Mouse (Mus musculus) CD8-positive naive resting alpha-beta T cell, adult 2 months (primary cell): ENCODE results near the gene Atad1.
A peak's percentile ranks its signal among the peaks of the same experiment; 100 is the strongest.
"Not testable (repeated sequence)": the region's sequence is repeated elsewhere in the genome, so short reads cannot be mapped to it uniquely, and the experiment has no call there.

Experiments
- DNase-seq, 2 experiments: peaks; one replicate each; pipeline ENCODE4 v3.0.0; 2022; ENCODE audit warnings: low read depth in 2 of 2, low spot score in 2 of 2

Atad1 gene

GRCm38 (mm10) chr19:32752357-32752756 lies 12.8 kb upstream of the Atad1 start:
- DNase-seq: no peak

DNA sequence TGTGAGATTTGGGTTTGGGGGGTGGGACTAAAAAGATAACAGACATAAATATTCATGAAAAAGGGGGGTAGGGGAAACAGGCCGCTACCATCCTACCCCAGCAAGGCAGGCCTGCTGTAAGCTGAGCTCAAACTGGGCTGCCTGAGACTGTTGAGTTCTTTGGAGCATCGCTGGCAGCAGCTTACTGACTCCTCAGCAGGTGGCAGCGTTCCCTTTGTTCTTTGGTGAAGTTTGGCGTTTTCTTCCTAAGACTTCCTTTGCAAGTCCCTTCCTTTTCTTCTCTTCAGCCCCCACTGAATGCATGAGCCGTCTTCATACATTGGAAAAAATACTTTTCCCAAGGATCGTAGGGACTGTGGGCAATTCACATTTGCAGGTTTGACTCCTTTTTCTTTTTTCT lies 9.8 kb upstream of the Atad1 start:
- DNase-seq: no peak

- no peak for DNase-seq
Observed at GRCm38 (mm10) chr19:32740641-32741345, 1.2 kb upstream of the Atad1 start.

DNA sequence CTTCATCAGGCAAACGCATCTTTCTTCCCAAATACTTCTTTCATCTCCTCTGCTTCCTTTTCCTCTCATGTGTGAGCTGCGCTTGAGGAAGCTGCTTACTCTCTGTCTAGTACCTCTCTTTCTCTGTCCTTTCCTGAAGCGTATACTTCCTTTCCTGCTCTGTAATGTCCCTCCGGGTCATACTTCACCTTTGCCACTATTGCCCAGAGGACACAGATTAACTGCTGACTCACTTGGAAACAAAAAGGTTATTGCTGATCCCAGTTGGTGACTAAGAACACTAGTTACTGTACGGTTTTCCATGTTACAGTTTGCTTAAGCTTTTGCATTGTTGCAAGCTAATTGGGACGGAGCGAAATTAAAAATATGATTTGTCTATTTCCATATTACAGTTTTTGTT lies 1.7 kb downstream of the Atad1 start:
- DNase-seq: no peak

GRCm38 (mm10) chr19:32732922-32733321 lies 6.7 kb downstream of the Atad1 start:
- DNase-seq: no peak

DNA sequence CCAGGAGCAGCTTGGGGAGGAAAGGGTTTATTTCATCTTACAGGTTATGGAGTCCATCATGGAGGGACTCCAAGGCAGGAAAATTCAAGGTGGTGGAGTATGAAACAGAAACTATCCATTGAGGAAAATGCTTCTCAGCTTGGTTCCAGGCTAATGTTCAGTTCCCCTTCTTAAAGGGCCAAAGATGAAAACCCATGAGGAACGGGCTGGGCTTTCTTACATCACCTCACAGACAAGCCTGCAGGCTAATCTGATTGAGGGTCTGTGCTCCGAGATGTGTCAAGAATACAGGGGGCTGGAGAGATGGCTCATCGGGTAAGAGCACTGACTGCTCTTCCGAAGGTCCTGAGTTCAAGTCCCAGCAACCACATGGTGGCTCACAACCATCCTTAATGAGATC lies 9.8 kb downstream of the Atad1 start:
- no peak for DNase-seq

DNA sequence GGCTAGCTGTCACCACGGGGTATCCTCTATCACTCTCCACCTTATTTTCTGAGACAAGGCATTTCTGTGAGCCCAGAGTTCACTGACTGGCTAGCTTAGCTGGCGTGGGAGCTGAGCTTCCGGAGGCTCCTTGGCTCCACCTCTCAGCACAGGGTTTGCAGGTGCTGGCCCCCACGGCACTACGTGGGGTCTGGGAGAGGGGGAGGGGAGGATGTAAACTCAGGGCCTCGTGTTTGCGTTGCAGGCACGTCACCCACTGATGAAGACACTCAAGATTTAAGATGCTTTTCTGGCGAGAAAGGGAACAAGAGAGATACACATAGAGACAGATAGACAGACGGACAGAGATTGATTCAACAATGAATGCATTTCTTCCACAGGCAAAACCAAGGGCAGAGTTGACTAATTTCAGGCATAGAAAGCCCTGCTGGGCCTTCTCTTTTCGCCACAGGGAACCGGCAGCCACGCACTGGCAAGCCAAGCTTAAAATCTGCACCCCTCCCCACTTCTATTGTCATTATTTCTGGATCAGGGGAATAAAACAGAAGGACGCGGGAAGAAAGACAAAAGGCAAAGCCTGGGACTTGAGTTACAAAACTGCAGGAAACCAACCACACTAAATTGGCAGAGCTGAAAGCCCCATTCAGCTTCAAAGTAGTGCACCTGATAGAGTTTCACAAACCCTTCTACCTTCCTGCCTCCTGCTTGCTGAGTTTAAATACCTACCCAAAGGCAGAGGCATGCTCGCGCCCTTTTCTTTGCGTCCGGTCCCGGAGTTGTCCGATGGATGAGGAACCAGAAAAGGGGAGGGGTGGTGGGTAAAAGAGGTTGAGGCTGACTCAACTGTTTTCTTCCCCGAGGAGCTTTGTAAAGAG lies 12.9 kb downstream of the Atad1 start:
- peak in 1 of 2 experiments; percentile 7 for DNase-seq

DNA sequence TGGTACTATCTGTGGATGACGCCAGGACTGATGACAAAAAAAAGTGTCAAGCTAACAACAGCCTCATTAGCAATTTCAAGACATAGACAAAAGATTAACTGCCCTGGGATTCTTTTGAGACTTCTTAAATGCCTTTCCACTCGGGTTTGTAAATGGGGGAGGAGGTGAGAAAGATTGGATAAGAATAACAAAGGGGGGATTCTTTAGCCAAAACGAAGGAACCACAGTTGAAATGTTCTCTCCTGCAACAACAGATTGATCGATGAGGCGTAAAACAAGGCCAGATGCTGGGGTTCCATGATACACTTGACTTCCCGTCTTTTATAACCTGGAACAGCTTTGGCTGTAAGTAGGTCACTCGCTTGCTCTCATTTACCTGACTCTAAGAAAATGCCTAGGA lies 15.8 kb downstream of the Atad1 start:
- no peak for DNase-seq

GRCm38 (mm10) chr19:32720319-32720718 lies 19.3 kb downstream of the Atad1 start:
- no peak for DNase-seq

- no peak for DNase-seq
Observed at GRCm38 (mm10) chr19:32717590-32717989, 22.0 kb downstream of the Atad1 start.

- no peak for DNase-seq
Observed at GRCm38 (mm10) chr19:32715681-32716080, 23.9 kb downstream of the Atad1 start.

DNA sequence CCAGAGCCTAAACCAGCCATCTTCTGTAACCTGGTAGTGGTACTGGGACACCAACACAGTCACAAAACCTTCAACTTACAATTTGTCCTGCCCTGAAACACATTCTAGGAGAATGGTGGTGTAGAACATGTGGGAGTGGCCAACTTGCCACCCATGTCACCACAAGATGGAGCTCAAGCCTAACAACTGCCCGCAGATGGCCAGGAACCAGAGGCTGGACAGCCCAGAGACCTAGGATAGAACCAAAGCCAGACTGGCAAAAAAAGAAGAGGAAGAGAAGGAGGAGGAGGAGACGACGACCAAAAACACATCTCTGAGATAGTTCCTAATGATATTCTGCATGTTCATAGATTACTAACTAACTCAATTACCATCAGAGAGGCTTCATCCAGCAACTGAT lies 24.4 kb downstream of the Atad1 start:
- peak; percentile 28 to 54 for DNase-seq

DNA sequence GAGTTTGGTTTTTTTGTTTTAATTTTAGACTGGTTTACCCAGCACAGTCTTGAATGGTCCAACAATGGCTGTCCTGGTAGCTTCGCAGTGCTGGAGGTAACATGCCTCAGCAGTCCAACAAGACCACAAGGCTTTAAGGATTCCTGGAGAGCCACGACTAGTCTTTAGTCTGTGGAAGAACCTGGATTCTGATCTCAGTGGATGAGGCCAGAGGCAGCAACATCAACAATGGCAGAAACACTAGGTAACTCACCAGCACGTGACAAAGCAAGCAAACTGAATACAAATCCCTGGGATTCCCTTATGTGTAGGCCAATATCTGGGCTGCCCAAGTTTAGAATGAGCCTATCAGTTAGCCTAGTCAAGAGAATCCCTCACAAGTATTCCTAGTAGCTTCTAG lies 26.1 kb downstream of the Atad1 start:
- DNase-seq: no peak

DNA sequence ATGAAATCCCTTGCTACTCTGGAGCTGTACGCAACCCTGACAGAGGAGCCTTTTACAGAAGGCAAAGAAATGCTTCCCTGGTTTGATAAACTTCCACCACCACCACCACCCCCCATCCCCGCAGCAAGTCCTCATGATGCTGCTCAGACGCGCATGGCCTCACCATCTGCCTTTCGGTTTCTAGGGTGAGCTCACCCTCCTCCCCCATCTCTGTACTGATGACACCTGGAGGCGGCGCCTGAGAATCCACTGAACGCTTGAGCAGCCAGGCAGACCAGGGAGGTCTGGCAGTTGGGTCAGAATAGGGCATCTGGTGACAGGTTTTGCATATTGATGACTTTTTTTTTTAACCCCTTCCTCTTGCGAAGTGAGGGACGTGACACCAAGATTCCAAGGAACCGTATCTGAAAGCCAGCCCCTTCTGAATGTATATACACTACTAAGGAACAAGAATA lies 27.0 kb downstream of the Atad1 start:
- peak; percentile 75 to 77 for DNase-seq

GRCm38 (mm10) chr19:32711761-32712541 lies 27.6 kb downstream of the Atad1 start:
- peak; percentile 88 to 93 for DNase-seq

DNA sequence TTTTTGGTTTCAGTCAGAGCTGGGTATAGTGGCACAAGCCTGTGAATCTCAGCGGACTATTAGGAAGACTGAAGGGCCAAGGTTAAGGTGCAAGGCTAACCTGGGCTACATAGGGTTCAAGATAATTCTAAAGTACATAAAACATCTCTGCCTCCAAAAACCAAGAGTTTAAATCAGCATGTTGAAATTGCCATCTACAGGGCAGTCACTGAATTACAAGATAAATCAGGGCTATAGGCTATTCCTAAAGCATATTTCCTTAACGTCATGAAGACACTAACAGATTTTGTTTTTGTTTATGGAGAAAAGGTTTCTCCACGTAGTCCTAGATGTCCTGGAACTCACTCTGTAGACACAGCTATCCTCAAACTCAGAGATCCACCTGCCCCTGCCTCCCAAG lies 29.3 kb downstream of the Atad1 start:
- DNase-seq: peak; percentile 6 to 26

DNA sequence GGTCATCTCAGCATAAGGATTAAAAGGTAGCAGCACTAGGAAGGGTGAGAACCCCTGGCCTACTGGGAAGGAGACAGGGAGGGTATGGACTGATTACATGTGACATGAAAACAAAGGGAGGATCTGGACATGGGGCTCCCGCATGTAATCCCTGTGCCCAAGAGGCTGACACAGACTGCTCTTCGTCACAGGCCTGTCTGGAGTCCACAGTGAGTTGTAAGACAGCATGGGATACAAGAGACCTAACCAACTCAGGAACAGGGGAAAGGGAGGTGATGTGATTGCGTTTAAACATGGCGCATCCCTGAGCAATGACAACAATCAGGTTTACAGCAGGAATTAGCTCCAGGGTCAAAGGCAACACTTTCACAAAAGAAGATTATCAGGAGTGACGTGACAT lies 30.6 kb downstream of the Atad1 start:
- no peak for DNase-seq

DNA sequence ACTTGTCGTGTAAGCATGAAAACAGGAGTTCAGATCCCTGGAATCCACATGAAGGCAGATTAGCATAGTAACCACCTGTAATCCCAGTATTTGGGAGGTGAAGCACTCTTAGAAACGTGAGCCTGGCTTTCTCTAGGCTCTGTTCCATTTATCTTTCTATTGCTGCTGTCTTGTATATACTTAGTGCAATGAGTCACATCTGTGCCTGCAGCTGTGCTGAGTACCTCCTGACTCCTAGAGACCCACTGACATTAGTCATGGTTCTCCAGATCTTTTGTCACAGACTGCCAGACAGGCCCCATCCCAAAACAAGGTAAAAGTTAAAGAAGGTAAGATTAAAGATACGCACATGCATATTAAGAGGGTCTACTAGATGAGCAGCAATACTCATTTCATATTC lies 37.4 kb downstream of the Atad1 start:
- no peak for DNase-seq

GRCm38 (mm10) chr19:32696674-32697073 lies 42.9 kb downstream of the Atad1 start:
- no peak for DNase-seq

DNA sequence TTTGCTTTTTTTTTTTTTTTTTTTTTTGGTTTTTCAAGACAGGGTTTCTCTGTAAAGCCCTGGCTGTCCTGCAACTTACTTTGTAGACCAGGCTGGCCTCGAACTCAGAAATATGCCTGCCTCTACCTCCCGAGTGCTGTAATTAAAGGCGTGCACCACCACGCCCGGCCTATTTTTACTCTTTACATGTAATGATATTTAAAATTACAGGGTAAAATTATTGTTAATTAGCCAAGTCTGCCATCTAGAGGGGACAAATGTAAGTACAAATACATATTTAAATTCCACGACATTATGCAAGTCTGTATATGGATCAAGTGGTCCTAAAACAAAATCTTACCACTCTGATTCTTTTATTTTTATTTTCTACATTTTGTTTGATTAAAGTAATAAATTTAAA lies 49.9 kb downstream of the Atad1 start:
- DNase-seq: peak in 1 of 2 experiments; percentile 24

DNA sequence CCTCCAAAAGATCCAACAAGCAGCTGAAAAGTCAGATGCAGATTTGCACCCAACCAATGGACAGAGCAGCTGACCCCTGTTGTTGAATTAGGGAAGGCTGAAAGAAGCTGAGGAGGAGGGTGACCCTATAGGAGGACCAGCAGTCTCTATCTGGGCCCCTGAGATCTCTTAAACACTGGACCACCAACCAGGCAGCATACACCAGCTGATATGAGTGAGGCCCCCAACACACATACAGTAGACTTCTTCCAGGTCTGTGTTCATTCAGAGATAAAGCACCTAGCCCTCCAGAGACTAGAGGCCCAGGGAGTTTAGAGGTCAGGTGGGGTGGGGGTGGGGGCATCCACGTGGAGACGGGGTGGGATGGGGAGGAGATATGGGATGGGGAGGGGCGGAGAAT lies 51.4 kb downstream of the Atad1 start:
- DNase-seq: not testable (repeated sequence)

DNA sequence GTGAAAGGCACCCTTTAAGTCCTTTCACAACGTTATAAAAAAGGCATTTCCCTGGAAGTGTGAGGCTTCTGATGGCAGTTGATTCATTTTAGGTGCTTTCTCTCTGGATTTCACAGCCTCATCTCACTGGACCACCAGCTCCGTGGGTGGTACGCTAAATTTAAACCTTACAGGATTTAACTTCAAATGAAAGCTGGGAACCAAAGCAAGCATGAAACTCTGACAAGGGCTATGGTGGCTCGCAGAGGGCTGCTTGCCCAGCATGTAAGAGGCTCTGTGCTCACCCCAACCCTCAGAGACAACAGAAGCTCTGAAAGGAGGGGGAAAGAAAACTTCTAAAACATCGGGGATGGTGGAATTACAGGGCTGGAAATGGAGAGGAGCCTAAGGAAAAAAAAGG lies 51.9 kb downstream of the Atad1 start:
- DNase-seq: no peak
